Mouse (Mus musculus) gastrocnemius, adult 8-10 months (tissue): ENCODE measurements around the gene Gm10271. TPM values are rescaled to one million over a fixed set of nuclear protein-coding genes. Genes with fewer than 3 reads are reported as not detected.
A peak's percentile ranks its signal among the peaks of the same experiment; 100 is the strongest.

Experiments used
- DNase-seq, 2 experiments: peaks; one replicate each; pipeline ENCODE4 v3.0.0; 2022; ENCODE audit warnings: low spot score in 2 of 2
- total RNA-seq, 4 experiments: library from RNA; stranded (reverse); gene quantifications; 2 replicates each; pipeline ENCODE4 v1.2.4; 2022

Gm10271 gene
- total RNA-seq = not detected

DNA sequence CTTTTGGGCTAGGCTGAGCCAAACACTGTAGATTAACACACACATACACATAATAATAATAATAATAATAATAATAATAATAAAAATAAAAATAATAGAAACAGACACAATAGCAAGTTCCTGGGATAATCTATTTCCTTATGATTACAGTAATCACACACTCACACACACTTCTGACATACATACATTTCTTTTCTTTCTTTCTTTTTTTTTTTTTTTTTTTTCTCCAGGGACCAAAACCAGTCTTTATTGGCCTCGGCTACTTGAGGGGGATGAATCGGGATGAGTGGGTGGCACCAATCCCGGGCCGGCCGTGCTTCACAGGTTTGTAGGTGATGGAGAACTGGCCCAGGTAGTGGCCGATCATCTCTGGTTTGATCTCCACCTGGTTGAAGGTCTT, at the start of gene Gm10271:
Gene Gm10271 (minus strand): TSS at position 101 of the 400 bp plus-strand sequence.
- DNase-seq = no peak

DNA sequence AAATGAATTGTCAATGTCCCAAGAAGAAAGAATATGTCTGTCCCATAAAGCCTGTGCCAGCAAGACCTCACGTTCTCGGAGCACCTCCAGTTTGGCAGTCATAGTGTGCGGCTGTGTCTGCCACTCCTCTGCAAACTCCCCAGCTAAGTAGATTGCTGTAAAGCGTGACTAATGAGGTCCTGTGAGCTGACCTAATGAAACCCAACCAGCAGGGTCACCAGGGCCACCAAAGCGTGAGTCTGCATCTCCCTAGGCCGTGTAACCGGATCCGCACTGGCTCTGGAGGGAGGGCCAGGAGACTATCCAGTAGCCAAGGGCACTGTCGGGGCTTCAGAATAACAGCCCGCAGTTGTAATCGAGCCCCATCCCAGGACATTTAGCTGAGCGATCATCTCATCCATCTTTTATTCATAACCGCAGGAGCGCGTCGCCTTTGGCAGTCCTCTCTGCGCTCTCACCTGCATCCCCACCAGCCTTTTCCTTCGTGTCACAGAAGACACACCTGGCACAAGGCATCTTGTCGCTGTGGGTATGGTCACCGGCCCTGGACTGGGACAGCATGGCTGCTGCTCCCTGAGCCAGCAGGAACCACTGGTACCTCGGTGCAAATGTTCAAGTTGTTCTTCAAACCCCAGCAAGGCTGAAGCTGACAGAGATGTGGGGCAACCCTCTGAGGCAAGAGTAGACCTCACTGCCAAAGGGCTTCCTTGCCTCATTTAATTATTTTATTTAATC, 48.8 kb upstream of the Gm10271 start:
- peak; percentile 58 to 81 for DNase-seq

DNA sequence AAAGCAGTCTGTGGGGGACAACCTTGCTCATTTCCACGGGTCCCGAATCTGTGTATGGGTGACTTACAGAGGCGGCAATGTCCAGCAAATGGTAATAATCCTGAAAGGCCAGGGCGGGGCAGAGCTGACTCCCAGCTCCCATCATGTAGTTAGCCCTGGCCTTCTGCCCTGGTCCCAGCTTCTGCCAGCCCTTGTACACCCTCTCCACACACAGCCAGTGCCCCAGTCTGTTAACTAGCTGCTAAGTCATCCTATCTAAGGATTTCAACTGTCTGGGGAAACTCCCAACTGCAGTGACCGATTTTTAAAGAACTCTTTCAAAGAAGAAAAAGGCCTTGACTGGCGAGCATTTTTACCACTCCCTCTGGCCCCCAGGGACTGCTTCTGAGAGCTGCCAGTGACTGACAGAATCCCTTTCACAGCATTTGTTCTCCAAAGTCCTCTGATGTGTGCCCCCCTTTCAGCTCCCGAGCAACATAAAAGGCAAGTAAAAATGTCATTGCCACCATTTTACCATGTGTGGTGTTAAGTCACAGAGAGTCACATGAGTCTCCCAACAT, 46.0 kb upstream of the Gm10271 start:
- DNase-seq = peak; percentile 24 to 64

DNA sequence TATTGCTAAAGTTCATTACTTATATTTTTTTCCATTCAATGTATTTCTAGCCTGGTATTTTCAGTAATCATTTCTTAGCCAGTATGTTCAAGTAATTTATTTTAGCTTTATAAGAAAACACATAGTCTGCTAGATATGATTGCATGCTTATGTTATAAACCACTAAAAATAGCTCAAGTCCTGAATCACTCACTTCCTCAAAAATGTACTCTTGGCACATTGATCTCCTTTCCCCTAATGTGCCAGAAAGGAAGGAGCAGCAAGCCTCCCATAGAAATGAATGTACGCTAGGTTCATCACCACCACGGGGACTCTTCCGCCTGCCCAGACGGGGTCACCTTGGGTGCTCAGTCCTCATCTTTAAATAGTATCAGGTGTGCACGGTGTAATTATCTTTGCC, 42.2 kb upstream of the Gm10271 start:
- no peak for DNase-seq

DNA sequence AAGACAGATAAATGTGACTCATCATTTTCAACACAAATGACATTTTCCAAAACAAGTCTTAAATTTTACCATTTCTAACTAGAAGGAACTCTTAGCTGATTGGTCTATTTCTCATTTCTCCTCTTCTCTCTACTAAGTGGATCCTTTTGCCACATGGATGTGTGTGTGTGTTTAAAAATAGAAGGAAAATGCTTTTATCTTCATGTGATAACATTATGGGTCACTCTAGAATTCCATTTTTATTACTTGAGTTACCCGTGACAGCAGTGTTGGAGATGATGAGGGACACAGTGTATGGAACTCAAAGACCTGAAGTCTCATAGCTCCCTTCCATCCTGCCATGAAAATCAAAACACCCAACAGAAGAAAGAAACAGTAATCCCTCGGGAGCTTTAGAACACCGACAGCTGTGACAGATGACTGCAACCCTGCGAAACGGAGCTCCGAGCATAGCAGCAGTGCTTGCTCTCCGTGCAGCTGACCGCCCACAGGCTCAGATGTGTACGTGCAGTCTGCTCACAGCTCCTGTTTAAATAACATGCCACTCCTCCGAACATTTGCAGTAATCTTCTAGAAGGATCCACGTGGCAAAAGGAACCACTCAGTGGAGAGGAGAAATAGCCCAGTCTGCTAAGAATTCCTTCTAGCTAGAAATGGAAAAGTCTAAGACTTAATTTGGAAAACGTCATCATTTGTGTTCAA, 41.4 kb upstream of the Gm10271 start:
- no peak for DNase-seq

DNA sequence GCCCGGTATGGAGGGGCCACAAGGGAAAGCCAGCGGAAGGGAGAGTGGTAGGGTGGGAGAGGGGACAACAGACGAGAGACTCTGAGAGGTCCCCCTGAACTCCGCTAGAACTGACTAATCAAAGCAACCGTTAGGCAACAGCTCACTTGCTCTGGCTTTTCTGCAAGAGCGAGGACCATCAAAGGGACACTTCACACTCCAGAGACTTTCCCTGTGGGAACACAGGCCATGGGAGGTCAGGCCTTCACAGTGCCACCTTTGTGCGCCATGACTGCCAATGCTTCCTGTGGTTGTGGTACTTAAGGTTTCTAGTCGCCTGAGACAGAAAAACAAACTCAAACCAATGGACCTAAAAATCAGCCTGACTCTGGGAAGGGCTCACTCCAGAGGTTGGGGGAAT, 38.6 kb upstream of the Gm10271 start:
- DNase-seq = no peak

DNA sequence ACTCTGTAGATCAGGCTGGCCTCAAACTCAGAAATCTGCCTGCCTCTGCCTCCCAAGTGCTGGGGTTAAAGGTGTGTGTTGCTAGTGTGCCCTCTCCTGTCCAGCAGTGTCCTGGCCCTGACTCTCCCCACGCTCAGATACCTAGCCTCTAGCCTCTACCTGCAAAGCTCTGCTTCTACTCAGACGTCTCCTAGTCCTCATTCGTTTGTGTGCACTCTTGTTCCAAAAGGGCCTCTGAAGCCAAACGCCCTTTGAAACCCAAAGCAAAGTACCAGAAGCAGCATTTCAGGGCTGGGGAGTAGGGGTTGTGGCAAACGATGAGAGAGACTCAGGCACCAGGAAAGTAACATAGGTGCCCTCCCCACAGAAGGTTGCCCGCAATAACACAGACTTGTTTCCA, 37.3 kb upstream of the Gm10271 start:
- DNase-seq = no peak

DNA sequence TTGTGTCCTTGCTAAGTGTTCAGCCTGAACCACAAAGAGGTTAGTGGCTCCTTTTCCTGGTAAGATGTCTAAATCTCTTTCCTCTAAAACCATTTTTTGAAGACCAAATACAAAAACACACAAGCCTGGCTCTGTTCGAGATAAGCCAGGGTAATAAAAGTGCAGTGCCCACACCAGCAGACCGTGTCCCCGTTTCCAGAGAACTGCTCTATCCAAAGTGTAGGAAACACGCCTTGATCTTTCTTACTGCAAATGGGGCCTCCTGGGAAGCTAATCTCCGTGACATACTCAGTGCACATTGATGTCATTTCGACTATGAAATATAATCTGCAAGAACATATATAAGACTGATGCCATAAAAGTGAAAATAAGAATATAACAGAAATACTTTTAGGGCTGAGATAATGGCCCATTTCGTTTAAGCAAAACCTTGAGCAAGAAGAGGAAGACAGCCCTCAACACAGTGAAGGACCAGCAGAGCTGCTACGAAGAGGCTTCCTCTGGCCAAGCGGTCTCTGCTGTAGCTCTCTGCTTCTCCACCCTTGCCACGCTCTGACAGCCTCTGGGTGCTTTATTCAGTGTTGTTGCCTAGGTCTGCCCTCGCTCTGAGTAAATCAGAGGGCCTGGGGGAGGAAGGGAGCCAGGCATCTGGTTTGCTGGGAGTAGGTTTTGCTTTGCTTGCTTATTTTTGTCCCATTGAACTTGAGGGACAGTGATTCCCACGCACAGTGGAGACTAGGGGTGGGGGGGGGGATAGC, 33.5 kb upstream of the Gm10271 start:
- no peak for DNase-seq

DNA sequence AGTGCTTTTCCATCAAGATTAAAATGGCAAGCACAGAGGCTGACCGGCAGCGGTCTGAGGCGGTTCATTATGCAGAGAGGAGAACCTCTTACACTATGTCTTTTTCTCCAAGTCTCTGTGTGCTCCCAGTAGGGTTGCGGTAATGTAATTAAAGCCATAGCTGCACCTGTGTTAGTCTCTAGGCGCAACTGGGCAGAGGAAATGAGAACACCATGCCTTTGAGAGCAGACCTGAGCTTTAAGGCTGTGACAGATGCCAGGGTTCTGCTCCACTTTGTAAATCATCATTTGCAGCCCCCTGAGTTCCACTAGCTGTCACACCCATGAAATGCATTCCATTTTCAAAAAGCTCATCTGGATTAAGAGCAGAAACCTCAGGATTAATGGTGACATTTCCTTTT, 32.3 kb upstream of the Gm10271 start:
- no peak for DNase-seq

DNA sequence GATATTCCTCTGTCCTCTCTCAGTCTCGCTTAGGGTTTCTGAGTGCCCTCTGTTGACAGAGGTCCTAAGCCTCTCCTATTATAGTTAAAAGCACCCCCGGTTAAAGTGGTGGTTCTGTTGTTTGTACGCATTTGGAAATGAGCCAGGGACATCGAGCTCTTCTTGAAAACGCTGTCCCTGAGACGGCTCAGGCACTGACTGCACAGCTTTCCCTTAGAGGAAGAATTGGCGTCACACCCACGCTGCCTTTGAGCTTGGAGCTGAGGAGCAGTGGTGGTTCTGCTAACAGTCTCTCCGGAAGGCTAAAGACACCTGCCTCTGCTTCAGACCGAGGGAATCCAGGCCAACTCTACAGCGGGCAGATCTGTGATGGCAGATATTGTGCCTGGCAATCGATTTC, 28.6 kb upstream of the Gm10271 start:
- no peak for DNase-seq

DNA sequence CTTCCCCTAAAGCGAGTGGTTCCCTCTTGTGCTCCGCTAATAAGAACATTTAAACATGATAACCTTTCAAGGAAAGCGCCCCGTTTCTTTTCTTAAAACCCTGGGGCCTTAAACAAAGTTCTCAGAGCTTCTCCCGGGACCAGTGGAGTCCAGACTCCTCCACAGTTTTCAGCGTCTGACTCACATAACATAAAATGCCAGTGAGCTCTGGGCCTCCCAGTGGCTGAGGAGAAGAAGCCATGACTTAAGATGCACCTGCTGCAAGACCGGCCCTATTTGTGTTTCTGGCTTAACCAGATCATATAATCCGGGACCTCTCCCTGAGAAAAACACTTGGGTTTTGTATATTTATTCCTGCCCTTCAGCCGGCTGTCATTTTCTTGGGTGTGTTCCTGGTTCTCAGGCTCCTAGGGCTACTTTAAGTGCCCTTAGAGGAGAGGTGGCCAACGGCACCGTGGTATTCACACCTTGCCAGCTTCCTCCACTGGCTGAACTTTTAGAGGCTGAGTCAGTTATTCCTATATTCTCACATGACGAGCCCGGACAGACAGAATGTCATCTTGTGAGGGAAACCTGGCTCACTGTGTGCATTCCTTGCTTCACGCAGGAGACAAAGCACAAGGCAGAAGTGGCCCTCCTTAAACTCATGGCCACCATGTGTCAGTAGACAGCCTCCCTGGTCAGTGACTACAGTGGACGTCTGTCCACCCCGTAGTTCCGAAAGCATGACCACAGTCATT, 26.5 kb upstream of the Gm10271 start:
- peak in 1 of 2 experiments; percentile 31 for DNase-seq

DNA sequence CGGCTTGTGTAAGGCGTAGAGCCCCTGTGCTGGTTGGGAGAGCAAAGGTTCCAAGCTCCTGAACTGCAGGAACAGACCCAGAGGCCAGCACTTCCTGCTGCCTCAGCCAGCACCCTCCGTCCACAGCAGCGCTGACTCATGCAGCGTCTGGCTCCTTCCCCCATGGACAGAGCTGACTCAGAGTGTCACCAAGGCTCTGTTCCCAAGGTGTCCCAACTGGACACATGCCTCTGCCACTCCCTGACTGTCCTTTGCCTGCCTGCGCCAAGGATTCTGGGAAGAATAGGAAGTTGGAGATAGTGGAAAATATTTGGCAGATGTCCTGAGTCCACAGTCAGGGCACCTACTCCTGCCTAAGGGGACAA, 23.8 kb upstream of the Gm10271 start:
- DNase-seq = peak; percentile 63 to 76

DNA sequence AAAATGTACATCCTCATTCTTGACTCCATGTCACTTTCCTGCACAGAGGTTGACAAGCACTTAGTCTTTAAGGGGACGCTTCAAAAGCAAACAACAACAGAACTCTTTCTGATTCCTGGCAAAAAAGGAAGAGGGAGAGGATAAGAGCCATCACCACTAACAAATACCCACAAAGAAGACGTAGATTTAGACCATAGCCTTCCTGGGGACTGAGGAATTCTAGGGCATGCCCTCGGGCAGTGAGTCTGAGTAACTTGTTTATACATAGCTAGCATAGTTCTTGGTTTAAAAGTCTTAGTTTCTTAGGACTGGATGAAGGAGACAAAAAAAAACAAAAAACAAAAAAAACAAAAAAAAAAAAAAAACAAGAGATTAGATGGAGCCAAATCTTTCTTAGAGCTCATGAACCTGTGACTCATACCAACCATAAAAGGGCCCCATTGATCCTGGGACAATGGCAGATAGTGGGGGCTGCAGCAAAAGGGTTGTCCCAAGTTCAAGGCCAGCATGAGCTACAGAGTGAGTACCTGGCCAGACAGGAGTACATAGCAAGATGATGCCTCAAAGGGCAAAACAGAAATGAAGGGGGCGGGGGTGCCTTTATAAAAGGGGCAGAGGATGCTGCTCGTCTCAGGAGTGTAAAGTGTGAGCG, 23.3 kb upstream of the Gm10271 start:
- DNase-seq = no peak

DNA sequence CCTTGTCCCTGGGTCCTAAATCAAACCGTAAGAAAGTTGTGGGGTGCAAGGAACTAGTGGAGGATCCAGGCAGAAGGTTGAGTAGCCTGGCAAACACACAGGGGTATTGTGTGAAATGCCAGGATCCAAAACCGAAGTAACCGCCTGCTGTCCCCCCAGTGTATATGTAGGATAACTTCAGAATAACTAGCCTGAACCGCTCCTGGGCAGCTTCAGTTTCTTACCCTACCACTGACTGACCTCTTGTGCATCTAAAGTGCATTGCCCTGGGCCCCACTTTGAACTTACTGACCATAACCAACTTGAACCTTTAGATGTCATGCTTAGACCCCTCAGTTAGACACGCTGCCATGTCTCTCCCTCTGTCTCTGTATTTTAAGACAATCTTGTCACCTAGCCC, 22.8 kb upstream of the Gm10271 start:
- DNase-seq = no peak

DNA sequence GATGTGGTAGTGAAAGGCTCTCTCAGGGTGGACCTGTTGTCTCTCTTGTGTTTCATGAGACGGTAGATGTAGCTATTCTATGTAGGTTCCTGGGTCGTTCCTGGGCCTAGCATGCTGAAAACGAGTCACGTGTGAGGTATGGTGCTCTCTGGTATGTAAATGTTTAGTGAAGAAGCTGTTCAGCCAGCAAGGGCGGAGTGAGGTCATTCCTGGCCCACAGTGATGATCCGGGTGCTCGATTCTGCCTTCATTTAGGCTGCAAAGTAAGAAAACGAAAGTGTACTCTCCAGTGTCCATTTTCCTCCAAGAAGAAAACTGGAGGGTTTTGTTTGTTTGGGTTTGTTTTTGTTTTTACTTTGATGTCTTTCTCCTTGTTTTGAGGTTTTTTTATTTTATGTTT, 21.6 kb upstream of the Gm10271 start:
- no peak for DNase-seq

DNA sequence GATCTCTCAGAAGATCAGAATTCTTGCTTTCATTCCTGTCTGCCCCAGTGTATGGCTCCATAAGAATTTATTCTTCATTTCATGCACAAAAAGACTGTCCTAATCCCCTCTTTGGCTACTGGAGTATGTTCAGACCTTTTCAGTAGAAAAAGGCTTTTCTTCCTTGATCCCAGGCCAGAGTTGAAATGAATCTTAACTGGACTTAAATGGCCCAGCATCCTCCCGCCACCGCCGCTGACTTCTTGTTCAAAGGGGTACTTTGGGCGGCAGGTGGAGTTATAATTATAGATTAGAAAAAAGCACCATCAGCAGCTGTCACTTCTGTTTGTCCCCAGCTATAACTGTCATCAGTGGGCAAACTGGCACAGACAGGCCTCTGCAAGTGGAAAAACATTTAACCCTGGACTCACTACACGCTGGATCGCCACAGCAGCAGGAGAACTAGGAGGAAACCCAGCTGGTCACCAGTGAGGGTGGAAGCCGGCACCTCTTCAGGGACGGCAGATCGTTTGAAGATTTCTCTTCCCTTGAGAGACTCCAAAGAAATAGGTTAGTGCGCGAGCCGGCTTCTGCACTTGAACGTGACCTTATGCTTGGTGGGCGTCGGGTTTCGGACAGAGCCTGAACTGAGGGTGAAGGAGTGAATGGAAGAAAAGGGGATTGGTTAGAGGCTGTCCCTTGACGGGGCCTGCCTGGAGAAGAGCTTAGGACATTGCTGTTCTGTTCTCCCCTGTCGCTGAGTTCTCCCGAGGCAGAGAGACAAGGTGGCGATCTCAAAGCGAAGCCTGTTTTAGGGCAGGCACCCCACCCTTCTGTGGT, 14.1 kb upstream of the Gm10271 start, which contains the start of gene Best3:
Gene Best3 (plus strand): TSS at position 51 of the 819 bp plus-strand sequence.
- peak in 1 of 2 experiments; percentile 18 for DNase-seq

DNA sequence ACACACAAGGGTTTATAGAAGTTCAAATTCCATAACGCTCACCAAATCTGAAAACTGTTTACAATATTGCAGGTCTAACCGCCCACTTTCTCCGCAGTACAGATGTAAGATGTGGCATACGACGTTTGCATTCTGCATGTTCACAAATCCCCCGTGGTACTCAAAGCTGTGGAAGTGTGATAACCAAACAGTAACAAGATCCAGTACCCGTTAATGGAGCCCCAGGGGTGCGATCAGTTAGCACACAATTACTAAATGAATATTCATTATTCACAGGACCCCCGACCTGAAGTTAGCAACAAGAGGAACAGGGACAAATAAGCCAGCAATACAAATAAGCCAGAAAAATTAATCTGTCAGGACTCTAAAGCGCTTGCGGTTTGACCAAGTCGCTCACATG, 12.4 kb upstream of the Gm10271 start:
- no peak for DNase-seq

DNA sequence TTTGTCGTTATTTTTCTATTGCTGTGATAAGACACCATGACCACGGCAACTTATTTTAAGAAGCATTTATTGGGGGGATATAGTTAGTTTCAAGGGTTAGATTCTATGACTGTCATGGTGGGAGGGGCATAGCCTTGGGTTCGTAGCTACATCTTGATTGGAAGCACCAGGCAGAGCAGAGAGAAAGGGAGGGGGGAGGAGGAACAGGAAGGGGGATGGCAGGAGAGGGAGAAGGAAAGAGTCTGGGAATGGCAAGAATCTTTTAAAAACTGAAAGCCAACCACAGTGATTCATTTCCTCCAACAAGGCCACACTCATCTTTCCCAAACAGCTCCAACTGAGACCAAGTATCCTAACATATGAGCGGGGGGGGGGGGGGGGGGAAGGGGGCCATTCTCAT, 10.1 kb upstream of the Gm10271 start:
- no peak for DNase-seq

DNA sequence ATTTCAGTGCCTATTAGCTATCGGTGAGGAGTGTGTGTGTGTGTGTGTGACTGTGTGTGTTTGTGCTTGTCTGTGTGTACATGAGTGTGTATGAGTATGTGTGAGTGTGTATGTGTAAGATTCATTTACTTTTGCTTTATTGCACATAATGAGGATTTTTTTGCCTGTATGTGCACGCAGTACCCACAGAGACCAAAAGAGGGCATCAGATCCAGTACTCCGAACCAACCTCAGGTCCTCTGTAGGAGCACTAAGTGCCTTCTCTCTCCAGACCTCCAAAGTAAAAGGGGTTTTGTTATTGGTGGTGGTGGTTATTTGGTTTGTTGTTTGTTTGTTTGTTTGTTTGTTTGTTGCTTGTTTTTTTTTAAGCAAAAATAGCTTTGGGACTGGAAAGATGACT, 8.5 kb upstream of the Gm10271 start:
- DNase-seq = no peak

DNA sequence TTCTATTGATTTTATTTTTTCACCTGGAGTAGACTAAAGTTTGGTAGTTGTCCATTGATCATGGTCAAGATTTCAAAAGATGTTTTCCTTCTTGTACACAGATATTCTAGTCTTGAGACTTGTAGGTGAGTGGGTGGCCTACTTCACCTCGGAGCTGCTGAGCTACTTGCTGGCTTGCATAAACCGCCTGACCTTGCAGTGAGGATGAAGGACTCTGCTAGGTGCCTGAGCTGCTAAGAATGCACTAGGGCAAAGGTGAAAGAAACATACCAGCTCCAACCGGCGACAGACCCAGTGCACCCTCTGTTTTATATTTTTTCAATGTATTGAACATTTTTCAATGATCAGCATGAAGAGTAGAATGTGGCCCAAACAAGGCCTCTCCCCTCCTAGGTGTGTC, 7.9 kb upstream of the Gm10271 start:
- no peak for DNase-seq
